Mouse (Mus musculus) liver, adult 2 months (tissue): ENCODE data around the gene Tmpo. TPM values are rescaled to one million over a fixed set of nuclear protein-coding genes. Genes with fewer than 3 reads are reported as not detected.
"Not testable (repeated sequence)": the region's sequence is repeated elsewhere in the genome, so short reads cannot be mapped to it uniquely, and the experiment has no call there.

Experiments
- DNase-seq: peaks from one replicate; pipeline ENCODE4 v3.0.0-alpha.2; 2011; ENCODE audit warnings: low read depth, low spot score; ENCODE audit errors: extremely low read depth
- H3K27ac ChIP-seq: fragments of 200-500 bp; replicated peaks from 2 replicates; pipeline ENCODE4 v1.5.1; 2012; ENCODE audit warnings: low read depth, mild to moderate bottlenecking, control low read depth, inconsistent platforms, low read length; ENCODE audit not compliant: insufficient read depth
- H3K27me3 ChIP-seq: fragments of 200-500 bp; 2 replicates; pipeline ENCODE4 v1.6.1; 2012; ENCODE audit warnings: mild to moderate bottlenecking, moderate library complexity, low read length, inconsistent platforms; ENCODE audit not compliant: control insufficient read depth, insufficient read depth
- H3K36me3 ChIP-seq: fragments of 200-500 bp; 2 replicates; pipeline ENCODE4 v1.6.1; 2012; ENCODE audit warnings: low read length, inconsistent platforms; ENCODE audit not compliant: control insufficient read depth, insufficient read depth
- H3K4me1 ChIP-seq: fragments of 200-500 bp; 2 replicates; pipeline ENCODE4 v1.6.1; 2011; ENCODE audit warnings: low read length; ENCODE audit not compliant: control insufficient read depth, insufficient read depth
- H3K4me3 ChIP-seq: fragments of 200-500 bp; 2 replicates; pipeline ENCODE4 v1.5.1; 2011; ENCODE audit warnings: low read depth, mild to moderate bottlenecking, control low read depth, low read length, moderate library complexity; ENCODE audit not compliant: insufficient read depth
- H3K79me2 ChIP-seq: fragments of 200-500 bp; 2 replicates; pipeline ENCODE4 v1.6.1; 2012; ENCODE audit warnings: inconsistent platforms, mild to moderate bottlenecking, low read length, moderate library complexity; ENCODE audit not compliant: control insufficient read depth, insufficient read depth
- H3K9ac ChIP-seq: fragments of 200-500 bp; 2 replicates; pipeline ENCODE4 v1.6.1; 2012; ENCODE audit warnings: low read depth, mild to moderate bottlenecking, control low read depth, inconsistent platforms, low read length
- CTCF ChIP-seq: fragments of 200-500 bp; IDR thresholded peaks from 2 replicates; pipeline ENCODE4 v1.5.1; 2011; ENCODE audit warnings: low read depth, low read length, control low read depth
- POLR2A ChIP-seq: fragments of 200-500 bp; IDR thresholded peaks from 2 replicates; pipeline ENCODE4 v1.6.1; 2011; ENCODE audit warnings: low read length, control low read depth; ENCODE audit not compliant: insufficient read depth; ENCODE audit errors: extremely low read depth
- WGBS: fragments of 180-500 bp; shearing (Covaris S2); methylation state at CpG from one replicate; pipeline ENCODE4 v1.1.7; 2018; 5-methylcytosine and 5-hydroxymethylcytosine counted together
- polyA plus RNA-seq: library from polyadenylated mRNA; depleted of rRNA; stranded (reverse); fragments of >200 nt; gene quantifications from 2 replicates; pipeline ENCODE4 v1.2.3, GENCODE M21; 2012
- total RNA-seq: library from RNA; depleted of rRNA; stranded (reverse); fragments of >200 nt; gene quantifications from 2 replicates; pipeline ENCODE4 v1.2.3, GENCODE M21; 2014

Tmpo gene
- total and polyA plus RNA-seq, 2 experiments = 12.1 to 43.3 TPM

GRCm38 (mm10) chr10:91191851-91192250 is 10.7 kb upstream of the Tmpo start:
- no peak overlapping the region for H3K27ac ChIP-seq
- H3K27me3 ChIP-seq = no peaks in the 10 kb centered on the region
- WGBS = 94% methylated on average over 5 of the region's 5 CpGs
- H3K4me3 ChIP-seq = no peak overlapping the region
- H3K79me2 ChIP-seq = no peaks in the 10 kb centered on the region
- DNase-seq = no peak
- H3K9ac ChIP-seq = no peak overlapping the region
- no peak for TF ChIP-seq CTCF
- no peak for TF ChIP-seq POLR2A
- H3K4me1 ChIP-seq = peaks cover 5% of the 10 kb centered on the region; the same call in 1 of the 2 replicates
- H3K36me3 ChIP-seq = no peaks in the 10 kb centered on the region

- no peak overlapping the region for H3K9ac ChIP-seq
- H3K27me3 ChIP-seq = no peaks in the 10 kb centered on the region
- no peak for DNase-seq
- H3K4me1 ChIP-seq = peaks cover 5% of the 10 kb centered on the region; the same call in 1 of the 2 replicates
- WGBS = 90% methylated on average over 6 of the region's 6 CpGs
- H3K4me3 ChIP-seq = no peak overlapping the region
- no peaks in the 10 kb centered on the region for H3K79me2 ChIP-seq
- H3K27ac ChIP-seq = no peak overlapping the region
- H3K36me3 ChIP-seq = no peaks in the 10 kb centered on the region
- TF ChIP-seq POLR2A = no peak
- TF ChIP-seq CTCF = no peak
Measured at GRCm38 (mm10) chr10:91189476-91189875, 8.4 kb upstream of the Tmpo start.

GRCm38 (mm10) chr10:91188684-91189287 is 7.7 kb upstream of the Tmpo start:
- Histone ChIP-seq H3K27ac (no peak overlapping the region), H3K79me2 (no peaks in the 10 kb centered on the region), H3K9ac (no peak overlapping the region), H3K36me3 (no peaks in the 10 kb centered on the region), H3K4me3 (no peak overlapping the region), H3K4me1 (peaks cover 6% of the 10 kb centered on the region; the same call in 1 of the 2 replicates), H3K27me3 (no peaks in the 10 kb centered on the region)
- TF ChIP-seq CTCF (no peak), POLR2A (no peak)
- 83% methylated on average over 5 of the region's 5 CpGs for WGBS
- DNase-seq = no peak

GRCm38 (mm10) chr10:91187872-91188271 is 6.8 kb upstream of the Tmpo start:
- peak overlapping the region; percentile 74 for H3K4me3 ChIP-seq
- peaks cover 8% of the 10 kb centered on the region; the same call in 1 of the 2 replicates for H3K4me1 ChIP-seq
- H3K79me2 ChIP-seq = no peaks in the 10 kb centered on the region
- peak overlapping the region; percentile 94 for H3K9ac ChIP-seq
- H3K27me3 ChIP-seq = no peaks in the 10 kb centered on the region
- no peaks in the 10 kb centered on the region for H3K36me3 ChIP-seq
- TF ChIP-seq POLR2A (no peak), CTCF (peak; percentile 61)
- DNase-seq = peak; percentile 72
- under 1% methylated on average over 15 of the region's 15 CpGs for WGBS
- H3K27ac ChIP-seq = peak overlapping the region; percentile 60; the same call in 1 of the 2 replicates

GRCm38 (mm10) chr10:91187349-91187748 is 6.2 kb upstream of the Tmpo start:
- no peaks in the 10 kb centered on the region for H3K27me3 ChIP-seq
- 48% methylated on average over 10 of the region's 10 CpGs for WGBS
- no peak overlapping the region for H3K27ac ChIP-seq
- TF ChIP-seq CTCF (no peak), POLR2A (no peak)
- no peak for DNase-seq
- no peaks in the 10 kb centered on the region for H3K79me2 ChIP-seq
- peaks cover 10% of the 10 kb centered on the region; the same call in 1 of the 2 replicates for H3K4me1 ChIP-seq
- H3K9ac ChIP-seq = 0 out of 2 replicates have a peak overlapping the region, but pooled peaks have one; percentile 8
- peak overlapping the region; percentile 74; the same call in 1 of the 2 replicates for H3K4me3 ChIP-seq
- no peaks in the 10 kb centered on the region for H3K36me3 ChIP-seq

GRCm38 (mm10) chr10:91185721-91186120 is 4.6 kb upstream of the Tmpo start:
- peaks cover 10% of the 10 kb centered on the region; the same call in 1 of the 2 replicates for H3K4me1 ChIP-seq
- no peak overlapping the region for H3K27ac ChIP-seq
- TF ChIP-seq POLR2A (no peak), CTCF (no peak)
- no peaks in the 10 kb centered on the region for H3K27me3 ChIP-seq
- WGBS = 69% methylated on average over 2 of the region's 2 CpGs
- H3K9ac ChIP-seq = no peak overlapping the region
- DNase-seq = no peak
- no peak overlapping the region for H3K4me3 ChIP-seq
- H3K79me2 ChIP-seq = no peaks in the 10 kb centered on the region
- H3K36me3 ChIP-seq = no peaks in the 10 kb centered on the region

GRCm38 (mm10) chr10:91184893-91185292 is 3.8 kb upstream of the Tmpo start:
- peaks cover 11% of the 10 kb centered on the region; the same call in 1 of the 2 replicates for H3K4me1 ChIP-seq
- WGBS = 82% methylated on average over 5 of the region's 5 CpGs
- not testable (repeated sequence) for H3K4me3 ChIP-seq, H3K79me2 ChIP-seq, H3K27me3 ChIP-seq, DNase-seq, H3K9ac ChIP-seq, H3K36me3 ChIP-seq, H3K27ac ChIP-seq
